Mouse (Mus musculus) heart, adult 18-20 months (tissue): ENCODE measurements around the gene Sfxn5. TPM values are rescaled to one million over a fixed set of nuclear protein-coding genes. Genes with fewer than 3 reads are reported as not detected.

ENCODE experiments used
- DNase-seq, 2 experiments: peaks; one replicate each; pipeline ENCODE4 v3.0.0; 2021 to 2022; ENCODE audit warnings: mixed read lengths in 1 of 2
- total RNA-seq, 2 experiments: library from RNA; stranded (reverse); gene quantifications; 2 replicates each; pipeline ENCODE4 v1.2.3; 2021

Sfxn5 gene
- total RNA-seq, 2 experiments from 2014 or later = 2.8 to 5.7 TPM

GRCm38 (mm10) chr6:85364439-85364838, 31.2 kb upstream of the Sfxn5 start:
- no peak for DNase-seq

GRCm38 (mm10) chr6:85363906-85364260, 30.7 kb upstream of the Sfxn5 start:
- DNase-seq = no peak

GRCm38 (mm10) chr6:85363231-85363905, 30.1 kb upstream of the Sfxn5 start:
- no peak for DNase-seq

- no peak for DNase-seq
These were observed 29.4 kb upstream of the Sfxn5 start for GRCm38 (mm10) chr6:85362610-85363009.

GRCm38 (mm10) chr6:85360311-85360710, 27.1 kb upstream of the Sfxn5 start:
- DNase-seq = no peak

GRCm38 (mm10) chr6:85358877-85359276, 25.7 kb upstream of the Sfxn5 start:
- DNase-seq = no peak

GRCm38 (mm10) chr6:85356682-85357465, 23.7 kb upstream of the Sfxn5 start:
- DNase-seq = no peak

GRCm38 (mm10) chr6:85355753-85356152, 22.5 kb upstream of the Sfxn5 start:
- no peak for DNase-seq

GRCm38 (mm10) chr6:85354709-85355108, 21.5 kb upstream of the Sfxn5 start:
- DNase-seq = no peak

GRCm38 (mm10) chr6:85353706-85354105, 20.5 kb upstream of the Sfxn5 start:
- DNase-seq = no peak

- no peak for DNase-seq
These were observed 16.9 kb upstream of the Sfxn5 start for GRCm38 (mm10) chr6:85350157-85350556.

- DNase-seq = peak; percentile 50 to 69
These were observed 16.0 kb upstream of the Sfxn5 start for GRCm38 (mm10) chr6:85349246-85349645.

GRCm38 (mm10) chr6:85348133-85348532, 14.9 kb upstream of the Sfxn5 start:
- no peak for DNase-seq

- DNase-seq = peak; percentile 86 to 93
These were observed 12.9 kb upstream of the Sfxn5 start for GRCm38 (mm10) chr6:85346028-85346634.

GRCm38 (mm10) chr6:85344929-85345328, 11.7 kb upstream of the Sfxn5 start:
- DNase-seq = no peak

- DNase-seq = peak in 1 of 2 experiments; percentile 49
These were observed 9.8 kb upstream of the Sfxn5 start for GRCm38 (mm10) chr6:85343027-85343426.

GRCm38 (mm10) chr6:85341814-85342501, 8.7 kb upstream of the Sfxn5 start:
- no peak for DNase-seq

- no peak for DNase-seq
These were observed 7.0 kb upstream of the Sfxn5 start for GRCm38 (mm10) chr6:85340184-85340583.

- DNase-seq = peak in 1 of 2 experiments; percentile 63
These were observed 6.2 kb upstream of the Sfxn5 start for GRCm38 (mm10) chr6:85339273-85339901.

- DNase-seq = no peak
These were observed 3.7 kb upstream of the Sfxn5 start for GRCm38 (mm10) chr6:85336944-85337343.

GRCm38 (mm10) chr6:85335352-85335751, 2.1 kb upstream of the Sfxn5 start:
- no peak for DNase-seq

GRCm38 (mm10) chr6:85334851-85335250, 1.6 kb upstream of the Sfxn5 start:
- DNase-seq = no peak
